10 mouse cellular contexts compared by ENCODE assay signal in the genomic region with DNA sequence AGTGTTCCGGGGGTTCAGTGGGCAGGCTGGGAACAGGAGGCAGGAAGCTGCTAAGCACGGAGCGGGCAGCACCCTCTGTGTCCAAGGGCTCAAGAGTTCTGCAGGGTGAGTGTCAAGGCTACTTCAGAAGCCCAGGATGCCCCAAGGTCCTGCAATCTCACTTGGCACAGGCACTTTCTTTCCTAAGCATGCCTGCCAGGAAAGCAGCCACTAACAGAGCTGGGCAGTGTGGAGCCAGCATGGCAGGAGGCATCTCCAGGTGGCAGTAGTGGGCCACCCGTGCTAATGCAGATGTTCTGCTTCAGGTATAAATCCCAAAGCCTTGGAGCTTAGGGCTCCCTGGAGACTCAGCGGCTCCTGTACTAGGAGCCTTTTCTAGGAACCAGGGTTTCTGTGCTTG. TPM values are rescaled to one million over a fixed set of nuclear protein-coding genes. Genes with fewer than 3 reads are reported as not detected.
DNase-seq lines count a peak whose midpoint lies in the region; ATAC-seq and TF ChIP-seq lines count a peak whose summit lies in the region.
"Had no signal": no experiment of that assay in that cellular context is flagged by ENCODE, and none has a peak within 500 bp of the region (broad histone marks: within the 10 kb centered on the region; RNA-seq: fewer than 3 reads in every experiment).

No protein-coding gene starts in this region.

- H3K4me3 ChIP-seq in gastrocnemius, adult 2 months, result no peak overlapping the region
- no peak overlapping the region for H3K4me3 ChIP-seq in testis, adult 2 months (ENCODE audit: control insufficient read depth, low read depth, low read length)
- H3K4me3 ChIP-seq: midbrain, embryonic 12.5 days had no signal

- no peaks in the 10 kb centered on the region for H3K36me3 ChIP-seq in testis, adult 2 months (ENCODE audit: control insufficient read depth, insufficient read depth, low read length)

- intact Hi-C loops in gastrocnemius, adult 2 months (cut with DNase I), result loop anchor here (1.0 kb wide), 1 partner anchor 39 kb away; no protein-coding TSS in a partner anchor

- H3K27ac ChIP-seq in gastrocnemius, adult 2 months, result peak overlapping the region; percentile 6; the same call in 1 of the 2 replicates
- no peak overlapping the region for H3K27ac ChIP-seq in testis, adult 2 months (ENCODE audit: control insufficient read depth, insufficient read depth, low read depth, low read length)
- H3K27ac ChIP-seq: midbrain, embryonic 12.5 days had no signal

- H3K27me3 ChIP-seq in testis, adult 2 months (ENCODE audit: control insufficient read depth, insufficient read depth, low read length), result no peaks in the 10 kb centered on the region
- H3K27me3 ChIP-seq: midbrain, embryonic 12.5 days had no signal

- no peak for TF ChIP-seq POLR2A in testis, adult 2 months (IDR thresholded peaks at IDR 0.05; ENCODE audit: control insufficient read depth, low read depth, low read length)

- H3K4me1 ChIP-seq in testis, adult 2 months (ENCODE audit: control insufficient read depth, insufficient read depth, low read length), result peaks cover 7% of the 10 kb centered on the region

- TF ChIP-seq CTCF in gastrocnemius, adult 2 months (IDR thresholded peaks at IDR 0.05), result peak; percentile 73
- TF ChIP-seq CTCF in testis, adult 2 months (IDR thresholded peaks at IDR 0.05; ENCODE audit: control insufficient read depth, insufficient read depth, insufficient replicate concordance, low read depth, low read length), result peak; percentile 38; the same call in 1 of the 2 replicates

- ATAC-seq in cerebellum, adult (ENCODE audit: insufficient number of reproducible peaks, low FRiP score, low TSS enrichment), result no peak

- peak; percentile 73 for DNase-seq in gastrocnemius, adult 2 months
- no peak for DNase-seq in gastrocnemius, adult 8-10 months (ENCODE audit: low spot score in 2 of 2)
- peak; percentile 73 for DNase-seq in ovary, adult 18-20 months (ENCODE audit: low spot score)
- DNase-seq in ovary, postnatal 10 days (ENCODE audit: low spot score), result no peak
- peak; percentile 69 for DNase-seq in heart, postnatal 4 days
- no peak for DNase-seq in cerebellum, adult 8-10 months
- DNase-seq: layer of hippocampus, adult 9-11 months had no signal

RNA-seq across cellular contexts. Expression of gene Slc48a1, which starts 31.6 kb away (rescaled TPM):
- 10 to 100 TPM; 44.5 to 47.1 TPM for total RNA-seq in gastrocnemius, adult 2 months (2021)
- total RNA-seq in gastrocnemius, adult 8-10 months (2022), result 10 to 100 TPM; 40.0 to 52.7 (median 47.3) TPM
- total RNA-seq in heart, postnatal 4 days (2021), result 10 to 100 TPM; 58.7 to 59.2 TPM
- 16.3 and 17.0 TPM in 2 replicates for polyA plus RNA-seq in testis, adult 2 months (2012; rRNA removed)

RNA-seq across cellular contexts. Expression of gene Hdac7, which starts 34.4 kb away (rescaled TPM):
- total RNA-seq in gastrocnemius, adult 2 months (2021), result 10 to 100 TPM; 10.2 to 11.6 TPM
- 1 to 10 TPM; 5.8 to 9.6 (median 9.3) TPM for total RNA-seq in gastrocnemius, adult 8-10 months (2022)
- total RNA-seq in heart, postnatal 4 days (2021), result 10 to 100 TPM; 51.6 to 52.0 TPM
- polyA plus RNA-seq in testis, adult 2 months (2012; rRNA removed), result 6.1 and 6.5 TPM in 2 replicates

RNA-seq across cellular contexts. Expression of gene Rapgef3, which starts 42.2 kb away (rescaled TPM):
- total RNA-seq in gastrocnemius, adult 2 months (2021), result 10 to 100 TPM in 1 of 2 experiments, 1 to 10 TPM in 1; 9.8 to 13.6 TPM
- total RNA-seq in gastrocnemius, adult 8-10 months (2022), result 1 to 10 TPM; 5.1 to 6.3 (median 5.5) TPM
- total RNA-seq in heart, postnatal 4 days (2021), result 10 to 100 TPM; 32.7 to 33.4 TPM
- polyA plus RNA-seq in testis, adult 2 months (2012; rRNA removed), result 16.1 and 16.3 TPM in 2 replicates

Comparison
In these comparisons a context has a peak if more than half of its experiments do, and no peak if none do; other contexts are left out.
1. DNase-seq: peak in gastrocnemius, adult 2 months (single experiment), ovary, adult 18-20 months (single experiment) and heart, postnatal 4 days (single experiment); none in gastrocnemius, adult 8-10 months (0 of 2), ovary, postnatal 10 days (single experiment) and cerebellum, adult 8-10 months (single experiment).
2. RNA of gene Hdac7, which starts 34.4 kb away (total RNA-seq): 51.6 to 52.0 TPM in heart, postnatal 4 days; 10.2 to 11.6 TPM in gastrocnemius, adult 2 months and 5.8 to 9.6 TPM in gastrocnemius, adult 8-10 months; every median in the first group is over 4 times any median in the second.